Mouse (Mus musculus) cortical plate, adult 2 months (tissue): Measurements from ENCODE around the gene Ddx42.

Experiments used
- CTCF ChIP-seq: fragments of 200-500 bp; IDR thresholded peaks from 2 replicates; pipeline ENCODE4 v1.5.1; 2011; ENCODE audit warnings: mild to moderate bottlenecking, control low read depth, low read length; ENCODE audit not compliant: insufficient read depth; ENCODE audit errors: extremely low read depth
- POLR2A ChIP-seq: fragments of 200-500 bp; IDR thresholded peaks from 2 replicates; pipeline ENCODE4 v1.6.1; 2011; ENCODE audit warnings: mild to moderate bottlenecking, low read length, control low read depth; ENCODE audit not compliant: insufficient read depth; ENCODE audit errors: extremely low read depth

DNA sequence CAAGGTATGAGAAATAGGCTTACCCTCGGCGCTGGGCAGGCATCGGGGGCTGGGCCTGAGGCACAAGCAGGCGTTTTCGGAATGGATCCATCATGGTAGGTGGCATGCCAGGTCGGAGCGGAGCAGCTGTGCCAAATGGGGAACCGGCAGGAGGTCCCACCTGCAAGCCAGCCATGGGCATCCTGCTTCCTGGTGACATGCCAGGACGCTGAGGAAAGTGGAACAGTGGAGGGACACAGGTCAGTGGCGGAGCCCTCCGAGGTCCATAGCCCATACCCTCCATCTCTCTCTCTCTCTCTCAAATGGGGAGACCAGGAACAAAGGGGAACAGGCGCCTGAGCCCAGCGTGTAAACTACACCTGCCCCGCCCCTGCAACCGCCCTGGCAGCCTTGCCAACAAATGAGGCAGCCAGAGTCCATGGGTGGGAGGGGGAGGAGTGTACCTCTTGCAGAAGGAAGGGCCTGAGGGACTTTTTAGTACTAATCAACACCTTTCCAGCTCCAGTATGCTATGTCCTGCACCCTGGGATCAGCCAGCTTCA lies 50.7 kb downstream of the Ddx42 start:
- TF ChIP-seq CTCF = no peak
- TF ChIP-seq POLR2A = no peak
